Mouse (Mus musculus) heart, adult 2 months (tissue): ENCODE data around the gene Utp11.

ENCODE experiments used
- CTCF ChIP-seq: fragments of 200-600 bp; IDR thresholded peaks from 2 replicates; pipeline ENCODE4 v1.8.1; 2022; ENCODE audit warnings: antibody characterized with exemption, mild to moderate bottlenecking, moderate library complexity
- EP300 ChIP-seq: fragments of 200-500 bp; IDR thresholded peaks from 2 replicates; pipeline ENCODE4 v1.6.1; 2011; ENCODE audit warnings: low read depth, low read length, control low read depth; ENCODE audit not compliant: insufficient read depth

GRCm38 (mm10) chr4:124738013-124738412 lies 44.6 kb upstream of the Utp11 start:
- TF ChIP-seq CTCF, result peak; percentile 9; the same call in 1 of the 2 replicates
- TF ChIP-seq EP300, result no peak
